15 mouse cellular contexts compared by ENCODE assay signal in the genomic region with DNA sequence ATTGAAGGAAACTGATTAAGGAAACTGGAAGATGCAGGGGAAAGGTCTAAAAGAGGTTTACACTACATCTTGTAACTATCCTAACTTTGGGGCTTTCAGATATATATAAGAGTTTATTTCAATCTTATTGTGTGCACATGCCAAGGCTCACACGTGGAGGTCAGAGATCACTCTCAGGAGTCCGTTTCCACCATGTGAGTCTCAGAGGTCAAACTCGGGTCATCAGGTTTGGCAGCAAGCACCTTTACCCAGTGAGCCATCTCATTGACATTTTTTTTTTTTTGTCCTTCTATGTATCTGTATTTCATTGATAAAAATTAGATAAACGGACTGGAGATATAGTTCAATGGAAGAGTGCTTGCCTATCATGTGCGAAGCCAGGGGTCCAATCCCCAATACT.
"Had no signal": no experiment of that assay in that cellular context is flagged by ENCODE, and none has a peak within 500 bp of the region (broad histone marks: within the 10 kb centered on the region; RNA-seq: fewer than 3 reads in every experiment).

No protein-coding gene starts in this region.

- H3K27ac ChIP-seq: intestine, embryonic 15.5 days; kidney, postnatal 0 days; limb, embryonic 12.5 days; limb, embryonic 15.5 days; liver, embryonic 13.5 days had no signal

- DNase-seq: left cerebral cortex, postnatal 4 days; liver, embryonic 13.5 days; lung, adult 2 months; lung, postnatal 14 days; lung, postnatal 4 days; midbrain, embryonic 14.5 days; thymus, adult 2 months; thymus, postnatal 14 days; thymus, postnatal 4 days had no signal

- H3K4me2 ChIP-seq: intestine, embryonic 15.5 days; limb, embryonic 12.5 days; limb, embryonic 15.5 days; liver, embryonic 13.5 days; midbrain, embryonic 11.5 days had no signal

- H3K36me3 ChIP-seq: intestine, embryonic 15.5 days; limb, embryonic 12.5 days; limb, embryonic 15.5 days; liver, embryonic 13.5 days had no signal

- H3K9ac ChIP-seq: intestine, embryonic 15.5 days; limb, embryonic 12.5 days; limb, embryonic 15.5 days; liver, embryonic 13.5 days had no signal

- ATAC-seq: hindbrain, embryonic 16.5 days; intestine, embryonic 15.5 days had no signal

- H3K4me3 ChIP-seq: intestine, embryonic 15.5 days; limb, embryonic 12.5 days; limb, embryonic 15.5 days; liver, embryonic 13.5 days had no signal

- H3K9me3 ChIP-seq: intestine, embryonic 15.5 days; limb, embryonic 12.5 days; limb, embryonic 15.5 days; liver, embryonic 13.5 days had no signal

- H3K27me3 ChIP-seq: intestine, embryonic 15.5 days; limb, embryonic 12.5 days; limb, embryonic 15.5 days had no signal
